Mouse (Mus musculus) stomach, embryonic 16.5 days (tissue): Measurements from ENCODE around the gene 1700013G24Rik. TPM values are rescaled to one million over a fixed set of nuclear protein-coding genes. Genes with fewer than 3 reads are reported as not detected.
A peak's percentile ranks its signal among the peaks of the same experiment; 100 is the strongest.

Source experiments
- ATAC-seq: fragments of 200-750 bp; cut with Nextera tagmentation; 2 replicates; pipeline ENCODE4 v1.8.0; 2017; ENCODE audit warnings: moderate number of reproducible peaks, moderate TSS enrichment; ENCODE audit not compliant: insufficient read depth, low FRiP score
- H3K27ac ChIP-seq: fragments of 300-500 bp; sonication (generic); 2 replicates; pipeline ENCODE4 v1.5.1; 2014; ENCODE audit warnings: low read length
- H3K27me3 ChIP-seq: fragments of 300-500 bp; sonication (generic); 2 replicates; pipeline ENCODE4 v1.6.1; 2014; ENCODE audit warnings: low read length, control low read depth, mixed read lengths; ENCODE audit not compliant: control insufficient read depth, insufficient read depth
- H3K36me3 ChIP-seq: fragments of 300-500 bp; sonication (generic); 2 replicates; pipeline ENCODE4 v1.6.1; 2014; ENCODE audit warnings: low read length; ENCODE audit not compliant: control insufficient read depth, insufficient read depth
- H3K4me1 ChIP-seq: fragments of 300-500 bp; sonication (generic); 2 replicates; pipeline ENCODE4 v1.6.1; 2014; ENCODE audit warnings: low read length, control low read depth, mixed read lengths; ENCODE audit not compliant: control insufficient read depth, insufficient read depth
- H3K4me2 ChIP-seq: fragments of 300-500 bp; sonication (generic); 2 replicates; pipeline ENCODE4 v1.6.1; 2014; ENCODE audit warnings: low read depth, low read length, mixed read lengths
- H3K4me3 ChIP-seq: fragments of 300-500 bp; sonication (generic); replicated peaks from 2 replicates; pipeline ENCODE4 v1.5.1; 2014; ENCODE audit warnings: mild to moderate bottlenecking, low read length
- H3K9ac ChIP-seq: fragments of 300-500 bp; sonication (generic); 2 replicates; pipeline ENCODE4 v1.6.1; 2014; ENCODE audit warnings: low read length
- H3K9me3 ChIP-seq: fragments of 300-500 bp; sonication (generic); replicated peaks from 2 replicates; pipeline ENCODE4 v1.6.1; 2016; ENCODE audit warnings: low read length, control low read depth; ENCODE audit not compliant: control insufficient read depth
- WGBS: fragments of 180-500 bp; shearing (Covaris S2); extraction: QIAGEN DNeasy Blood & Tissue Kit; methylation state at CpG from one replicate; pipeline ENCODE4 v1.1.7; 2014; 5-methylcytosine and 5-hydroxymethylcytosine counted together
- polyA plus RNA-seq: library from polyadenylated mRNA; unstranded; fragments of >200 nt; fragmentation: Nextera tagmentation; extraction: Ambion mirVana; gene quantifications from 2 replicates; pipeline ENCODE4 v1.2.1, GENCODE M21; 2015

1700013G24Rik gene
- polyA plus RNA-seq, 1 experiment from 2014 or later = not detected

GRCm38 (mm10) chr4:137494751-137495500, 41.8 kb downstream of the 1700013G24Rik start:
- peaks cover 49% of the 10 kb centered on the region for H3K4me1 ChIP-seq
- no peak overlapping the region for H3K4me3 ChIP-seq
- no peaks in the 10 kb centered on the region for H3K27me3 ChIP-seq
- peak overlapping the region; percentile 82 for H3K27ac ChIP-seq
- H3K9ac ChIP-seq = peak overlapping the region; percentile 54
- WGBS = 16% methylated on average over 19 of the region's 19 CpGs
- H3K4me2 ChIP-seq = 0 out of 2 replicates have a peak overlapping the region, but pooled peaks have one; percentile 2
- no peaks in the 10 kb centered on the region for H3K36me3 ChIP-seq
- no peaks in the 10 kb centered on the region for H3K9me3 ChIP-seq
- ATAC-seq = peak; percentile 12; the same call in 1 of the 2 replicates

GRCm38 (mm10) chr4:137495501-137496100, 42.5 kb downstream of the 1700013G24Rik start:
- Histone ChIP-seq H3K27me3 (no peaks in the 10 kb centered on the region), H3K4me2 (no peak overlapping the region), H3K9me3 (no peaks in the 10 kb centered on the region), H3K4me1 (peaks cover 45% of the 10 kb centered on the region), H3K36me3 (no peaks in the 10 kb centered on the region), H3K9ac (peak overlapping the region; percentile 54; the same call in 1 of the 2 replicates), H3K27ac (peak overlapping the region; percentile 82), H3K4me3 (no peak overlapping the region)
- WGBS = 37% methylated on average over 6 of the region's 6 CpGs
- ATAC-seq = 0 out of 2 replicates have a peak, but pooled peaks have one; percentile 1

- H3K4me2 ChIP-seq = no peak overlapping the region
- peaks cover 45% of the 10 kb centered on the region for H3K4me1 ChIP-seq
- no peaks in the 10 kb centered on the region for H3K9me3 ChIP-seq
- WGBS = 44% methylated on average over 5 of the region's 5 CpGs
- no peaks in the 10 kb centered on the region for H3K27me3 ChIP-seq
- peak overlapping the region; percentile 82 for H3K27ac ChIP-seq
- ATAC-seq = peak; percentile 68
- no peak overlapping the region for H3K4me3 ChIP-seq
- no peaks in the 10 kb centered on the region for H3K36me3 ChIP-seq
- H3K9ac ChIP-seq = peak overlapping the region; percentile 55
Measured at GRCm38 (mm10) chr4:137497367-137497766, 44.3 kb downstream of the 1700013G24Rik start.

- H3K9ac ChIP-seq = peak overlapping the region; percentile 55
- H3K4me1 ChIP-seq = peaks cover 45% of the 10 kb centered on the region
- H3K4me2 ChIP-seq = no peak overlapping the region
- peak overlapping the region; percentile 82 for H3K27ac ChIP-seq
- 34% methylated on average over 9 of the region's 9 CpGs for WGBS
- H3K36me3 ChIP-seq = no peaks in the 10 kb centered on the region
- H3K4me3 ChIP-seq = no peak overlapping the region
- no peaks in the 10 kb centered on the region for H3K27me3 ChIP-seq
- ATAC-seq = peak; percentile 27; the same call in 1 of the 2 replicates
- H3K9me3 ChIP-seq = no peaks in the 10 kb centered on the region
Measured at GRCm38 (mm10) chr4:137497892-137498722, 45.0 kb downstream of the 1700013G24Rik start.

DNA sequence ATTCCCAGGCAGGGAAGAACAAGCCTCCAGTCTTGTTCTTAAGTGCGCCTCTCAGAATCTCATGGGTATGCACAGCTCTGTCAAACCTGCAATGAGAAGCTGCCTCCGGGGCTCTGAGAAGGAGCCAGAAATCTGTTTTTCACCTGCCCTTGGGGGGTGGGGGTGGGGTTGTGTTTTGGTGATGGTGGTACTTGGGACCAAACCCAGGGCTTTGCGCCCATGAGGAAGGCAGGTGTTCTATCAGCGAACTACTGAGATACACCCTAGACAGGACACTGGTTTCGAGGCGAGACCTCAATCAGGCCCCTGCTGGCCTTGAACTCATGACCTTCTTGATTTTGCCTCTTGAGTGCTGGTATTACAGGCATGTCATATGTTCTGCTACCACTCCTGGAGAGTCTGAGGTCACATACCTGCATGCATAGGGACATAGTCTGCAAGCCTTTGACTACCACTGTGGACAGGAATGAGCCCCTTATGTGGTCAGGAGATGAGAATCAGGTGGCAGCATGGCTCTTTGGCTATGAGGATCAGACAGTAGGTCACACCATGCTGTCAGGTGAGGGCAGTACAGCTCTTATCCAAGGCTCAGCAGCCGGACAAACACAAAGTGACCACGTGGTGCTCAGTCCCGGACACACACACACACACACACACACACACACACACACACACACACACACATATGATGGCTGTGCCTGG, 45.9 kb downstream of the 1700013G24Rik start:
- no peak overlapping the region for H3K4me2 ChIP-seq
- no peaks in the 10 kb centered on the region for H3K27me3 ChIP-seq
- H3K27ac ChIP-seq = peak overlapping the region; percentile 82
- no peak overlapping the region for H3K4me3 ChIP-seq
- 78% methylated on average over 9 of the region's 9 CpGs for WGBS
- peaks cover 45% of the 10 kb centered on the region for H3K4me1 ChIP-seq
- no peaks in the 10 kb centered on the region for H3K36me3 ChIP-seq
- no peak for ATAC-seq
- H3K9ac ChIP-seq = peak overlapping the region; percentile 55; the same call in 1 of the 2 replicates
- H3K9me3 ChIP-seq = no peaks in the 10 kb centered on the region

GRCm38 (mm10) chr4:137500149-137500548, 47.1 kb downstream of the 1700013G24Rik start:
- ATAC-seq = no peak
- WGBS = 73% methylated on average over 12 of the region's 12 CpGs

GRCm38 (mm10) chr4:137500953-137501352, 47.9 kb downstream of the 1700013G24Rik start:
- H3K4me1 ChIP-seq = peaks cover 26% of the 10 kb centered on the region
- WGBS = 74% methylated on average over 5 of the region's 5 CpGs
- H3K9me3 ChIP-seq = no peaks in the 10 kb centered on the region
- no peaks in the 10 kb centered on the region for H3K36me3 ChIP-seq
- H3K27ac ChIP-seq = no peak overlapping the region
- no peak overlapping the region for H3K4me3 ChIP-seq
- no peak overlapping the region for H3K4me2 ChIP-seq
- H3K9ac ChIP-seq = no peak overlapping the region
- no peaks in the 10 kb centered on the region for H3K27me3 ChIP-seq
- ATAC-seq = no peak

More at GRCm38 (mm10) chr4:137500149-137500548, 47.1 kb downstream of the 1700013G24Rik start:
- no peak overlapping the region for H3K4me3 ChIP-seq
- no peaks in the 10 kb centered on the region for H3K36me3 ChIP-seq
- no peak overlapping the region for H3K4me2 ChIP-seq
- H3K27me3 ChIP-seq = no peaks in the 10 kb centered on the region
- no peaks in the 10 kb centered on the region for H3K9me3 ChIP-seq
- peak overlapping the region; percentile 5; the same call in 1 of the 2 replicates for H3K9ac ChIP-seq
- H3K4me1 ChIP-seq = peaks cover 34% of the 10 kb centered on the region
- H3K27ac ChIP-seq = peak overlapping the region; percentile 12; the same call in 1 of the 2 replicates

DNA sequence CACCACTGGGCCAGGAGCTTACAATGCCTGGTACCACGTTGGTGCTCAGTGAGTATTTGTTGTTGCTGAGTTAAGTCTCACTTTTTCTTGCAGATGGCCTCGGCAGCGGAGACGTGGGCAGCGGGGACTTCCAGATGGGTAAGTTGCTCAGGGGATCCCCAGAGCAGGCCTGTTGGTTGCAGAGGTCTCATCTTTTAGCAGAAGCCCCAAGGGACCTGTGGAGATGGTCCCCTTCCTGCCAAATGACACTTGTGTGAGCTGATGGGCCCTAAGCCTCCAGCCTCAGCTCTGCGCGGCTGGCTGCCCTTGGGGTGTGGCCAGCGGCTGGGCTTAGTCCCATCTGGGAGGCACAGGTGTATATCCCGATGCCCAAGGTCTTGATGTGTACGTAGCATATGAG, 49.1 kb downstream of the 1700013G24Rik start:
- Histone ChIP-seq H3K9ac (no peak overlapping the region), H3K4me3 (no peak overlapping the region), H3K36me3 (no peaks in the 10 kb centered on the region), H3K4me1 (peaks cover 21% of the 10 kb centered on the region), H3K9me3 (no peaks in the 10 kb centered on the region), H3K27ac (no peak overlapping the region), H3K27me3 (no peaks in the 10 kb centered on the region), H3K4me2 (no peak overlapping the region)
- no peak for ATAC-seq
- WGBS = 86% methylated on average over 10 of the region's 10 CpGs
